Mouse (Mus musculus): ENCODE results near the gene Dop1b.
A peak's percentile ranks its signal among the peaks of the same experiment; 100 is the strongest.
"Not testable (repeated sequence)": the region's sequence is repeated elsewhere in the genome, so short reads cannot be mapped to it uniquely, and the experiment has no call there.

Dop1b gene

GRCm38 (mm10) chr16:93763378-93763777, 51.7 kb downstream of the Dop1b start:
- no peak for DNase-seq

DNA sequence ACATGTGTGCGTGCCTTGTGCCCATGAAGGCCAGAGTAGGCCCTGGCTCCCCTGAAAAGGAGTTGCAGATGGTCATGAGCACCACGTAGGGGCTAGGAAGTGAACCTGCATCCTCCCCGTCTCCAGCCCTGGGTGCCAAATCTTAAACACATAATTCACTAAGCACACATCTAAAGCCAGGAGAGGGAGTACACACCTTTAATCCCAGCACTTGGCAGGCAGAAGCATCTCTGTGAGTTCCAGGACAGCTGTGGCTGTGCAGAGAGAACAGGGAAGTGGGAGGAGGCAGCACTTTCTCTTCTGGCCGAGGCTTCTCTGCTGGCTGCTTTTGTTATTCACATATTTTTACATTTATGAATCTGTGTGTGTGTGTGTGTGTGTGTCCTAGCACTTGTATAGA, 52.9 kb downstream of the Dop1b start:
- no peak for DNase-seq

DNA sequence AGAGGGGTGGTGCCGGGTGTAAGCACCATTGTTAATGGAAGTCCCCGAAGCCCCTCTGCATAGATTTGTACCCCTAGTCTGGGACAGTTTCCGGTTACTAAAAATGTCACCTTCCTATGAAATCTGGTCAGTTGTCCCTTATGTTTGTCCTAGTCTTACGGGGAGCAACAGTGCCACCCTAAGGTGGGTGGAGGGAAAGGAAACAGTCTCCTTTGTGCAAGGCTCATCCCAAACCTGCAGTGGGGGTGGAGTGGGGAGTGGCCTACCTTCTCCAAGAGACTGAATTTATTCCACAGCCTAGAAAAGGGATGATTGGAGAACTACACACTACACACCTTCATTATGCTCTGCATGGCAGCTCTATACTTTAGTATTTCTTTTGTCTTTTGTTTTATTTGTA, 55.3 kb downstream of the Dop1b start:
- DNase-seq = peak; percentile 79 to 81

DNA sequence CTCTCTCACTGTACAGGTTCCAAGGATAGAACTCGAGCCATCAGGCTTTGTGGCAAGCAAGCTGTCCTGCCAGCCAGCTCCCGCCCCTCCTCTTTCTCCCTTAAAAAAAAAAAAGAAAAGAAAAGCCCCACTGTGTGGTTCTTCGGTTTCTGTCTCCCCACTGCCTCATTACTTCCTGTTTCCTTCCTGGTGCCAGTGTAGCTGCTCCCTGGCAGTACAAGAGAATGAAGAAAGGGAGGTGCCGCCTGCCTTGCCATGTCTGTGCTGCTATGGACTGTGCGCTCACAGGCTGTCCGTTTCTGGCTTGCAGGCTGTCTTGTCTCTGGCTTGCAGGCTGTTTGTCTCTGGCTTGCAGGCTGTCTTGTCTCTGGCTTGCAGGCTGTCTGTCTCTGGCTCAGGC, 55.8 kb downstream of the Dop1b start:
- DNase-seq = no peak

- DNase-seq = peak; percentile 64 to 65
Measured at GRCm38 (mm10) chr16:93769621-93770020, 57.9 kb downstream of the Dop1b start.

- peak; percentile 48 to 57 for DNase-seq
Measured at GRCm38 (mm10) chr16:93770271-93770926, 58.7 kb downstream of the Dop1b start.

GRCm38 (mm10) chr16:93774658-93775057, 63.0 kb downstream of the Dop1b start:
- no peak for DNase-seq

DNA sequence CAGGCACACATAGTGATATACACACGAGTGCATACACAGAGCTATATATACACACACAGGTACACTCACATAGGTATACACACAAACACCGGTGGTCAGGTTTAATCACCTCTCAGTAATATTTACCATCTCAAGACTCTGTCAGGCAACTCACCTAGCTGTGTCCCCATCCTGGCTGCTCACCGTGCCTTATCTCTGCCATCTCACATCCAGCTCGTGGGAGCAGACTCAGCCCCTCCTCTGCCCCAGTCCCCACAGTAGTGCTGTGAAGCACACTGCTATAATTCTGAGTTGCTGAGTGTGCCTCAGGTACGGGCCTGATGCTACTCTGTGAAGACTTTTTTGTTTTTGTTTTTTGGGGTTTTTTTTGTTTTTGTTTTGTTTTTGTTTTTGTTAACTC, 64.8 kb downstream of the Dop1b start:
- DNase-seq = no peak

DNA sequence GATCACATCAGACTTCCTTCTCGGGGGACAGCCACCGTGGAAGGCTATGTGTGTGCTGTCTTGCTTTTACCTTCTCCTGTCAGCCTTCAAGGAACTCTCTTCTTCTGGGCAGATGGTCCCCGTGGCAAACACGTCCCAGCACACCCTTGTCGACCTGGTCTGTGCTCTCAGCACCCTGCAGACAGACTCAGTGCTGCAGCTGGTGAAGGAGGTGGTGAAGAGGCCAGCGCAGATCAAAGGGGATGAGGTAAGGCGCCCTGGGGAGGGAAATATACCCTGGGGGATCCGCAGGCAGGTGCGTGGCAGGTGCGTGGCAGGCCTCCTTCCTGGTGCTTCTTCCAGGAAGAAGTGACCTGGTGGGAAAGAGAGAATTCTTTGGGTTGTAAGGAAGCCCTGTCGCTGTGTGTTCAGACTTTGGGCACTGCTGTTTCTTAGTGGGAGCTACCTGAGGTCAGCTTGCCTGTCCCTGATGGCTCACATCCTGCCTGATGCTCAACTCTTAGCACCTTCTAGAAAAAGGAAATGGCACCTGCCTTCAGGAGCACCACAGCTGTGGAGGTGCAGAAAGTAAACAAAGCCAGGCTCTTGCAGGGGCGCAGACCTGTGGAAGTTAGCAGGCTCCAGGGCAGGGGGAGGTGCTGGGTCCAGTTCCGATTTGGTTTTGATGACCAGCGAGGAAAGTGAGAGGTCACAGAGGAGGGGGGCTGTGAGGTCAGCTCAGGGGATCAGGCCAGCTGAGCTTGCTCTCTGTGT, 65.7 kb downstream of the Dop1b start:
- no peak for DNase-seq

- DNase-seq = not testable (repeated sequence)
Measured at GRCm38 (mm10) chr16:93778393-93778792, 66.7 kb downstream of the Dop1b start.

GRCm38 (mm10) chr16:93779554-93779953, 67.8 kb downstream of the Dop1b start:
- no peak for DNase-seq

- DNase-seq = no peak
Measured at GRCm38 (mm10) chr16:93780660-93781479, 69.2 kb downstream of the Dop1b start.

DNA sequence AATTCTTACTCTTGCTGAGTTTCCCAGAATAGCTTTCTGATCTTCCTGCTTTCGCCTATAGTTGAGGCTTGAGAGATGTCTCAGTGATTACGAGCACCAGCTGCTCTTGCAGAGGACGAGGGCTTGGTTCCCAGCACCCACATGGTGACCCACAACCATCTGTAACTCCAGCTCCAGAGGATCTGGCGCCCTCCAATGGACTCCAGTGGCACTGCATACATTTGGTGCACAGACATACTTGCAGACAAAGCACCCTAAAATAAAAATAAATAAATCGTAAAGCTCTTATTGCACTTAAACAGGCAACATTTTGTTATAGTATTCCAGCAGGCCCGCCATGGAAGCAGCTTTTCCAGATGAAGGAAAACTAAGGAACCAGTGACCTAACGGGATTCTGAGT, 72.5 kb downstream of the Dop1b start:
- no peak for DNase-seq

GRCm38 (mm10) chr16:93785805-93786204, 74.1 kb downstream of the Dop1b start:
- DNase-seq = peak; percentile 81 to 87

DNA sequence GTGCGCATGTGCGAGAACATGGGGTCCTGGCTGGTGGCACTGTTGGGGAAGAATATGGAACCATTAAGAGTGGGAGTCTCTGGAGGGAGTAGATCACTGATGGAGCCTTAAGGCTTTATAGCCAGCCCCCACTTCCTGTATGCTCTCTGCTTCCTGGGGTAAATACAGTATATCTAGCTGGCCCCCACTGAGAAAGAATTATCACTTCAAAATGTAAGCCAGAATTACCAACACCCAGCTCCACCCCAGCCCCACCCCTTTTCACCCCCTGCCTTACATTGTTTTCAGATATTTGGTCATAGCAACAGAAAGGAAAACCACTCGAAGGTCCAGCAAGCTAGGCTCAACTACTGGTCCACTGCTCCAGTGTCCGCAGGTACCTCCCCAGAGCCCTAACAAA, 76.7 kb downstream of the Dop1b start:
- DNase-seq = no peak

GRCm38 (mm10) chr16:93788881-93789280, 77.2 kb downstream of the Dop1b start:
- DNase-seq = no peak

DNA sequence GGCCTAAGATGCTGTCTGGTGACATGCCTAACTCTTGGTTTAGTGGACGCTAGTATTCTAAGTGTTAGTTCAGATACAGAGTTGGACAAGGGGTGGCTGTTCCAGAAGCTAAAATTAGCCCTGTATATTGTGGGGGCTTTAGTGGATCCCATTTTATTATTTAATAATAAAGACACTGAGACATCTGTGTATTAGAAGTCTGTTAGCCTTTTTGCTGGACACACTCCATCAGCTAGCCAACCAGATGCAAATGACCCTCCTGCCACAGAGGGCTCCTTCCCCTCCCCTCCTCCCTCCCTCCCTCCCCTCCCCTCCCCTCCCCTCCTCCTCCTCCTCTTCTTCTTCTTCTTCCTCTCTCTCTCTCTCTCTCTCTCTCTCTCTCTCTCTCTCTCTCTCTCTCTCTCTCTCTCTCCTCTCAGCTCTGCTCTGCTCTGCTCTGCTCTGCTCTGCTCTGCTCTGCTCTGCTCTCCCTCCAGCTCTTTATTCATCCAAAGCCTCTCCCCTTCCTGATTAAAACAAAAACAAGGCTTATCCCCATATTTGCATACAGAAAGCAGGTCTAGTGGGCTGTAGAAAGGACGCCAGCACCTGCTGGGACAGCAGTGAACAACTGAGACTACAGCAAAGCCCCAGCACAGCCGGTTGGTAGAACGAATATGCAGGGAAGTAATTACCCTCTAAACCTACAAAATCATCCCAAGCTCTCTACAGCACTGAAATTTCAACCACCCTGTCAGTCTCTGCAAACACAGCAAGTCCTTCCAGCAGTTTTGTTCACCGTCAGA, 78.5 kb downstream of the Dop1b start:
- no peak for DNase-seq

GRCm38 (mm10) chr16:93792981-93793630, 81.4 kb downstream of the Dop1b start:
- no peak for DNase-seq

DNA sequence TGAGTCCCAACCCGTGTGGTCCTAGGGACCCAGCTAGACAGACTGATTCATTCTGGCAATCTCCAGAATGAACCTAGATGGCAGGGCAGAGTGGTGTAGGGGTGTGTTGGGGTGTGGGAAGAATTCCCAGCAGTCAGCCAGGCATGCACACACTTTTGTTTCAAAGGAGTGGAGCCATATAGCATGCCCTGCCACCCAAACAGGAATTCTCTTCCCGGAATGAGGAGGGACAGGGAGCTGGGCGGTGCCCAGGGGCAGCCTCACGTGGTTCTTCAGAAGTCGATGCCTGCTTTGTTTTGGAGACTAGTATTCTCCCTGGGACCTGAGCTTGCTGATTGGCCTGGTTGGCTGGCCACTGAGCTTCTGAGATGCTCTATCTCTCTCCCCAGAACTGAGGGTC, 83.1 kb downstream of the Dop1b start:
- DNase-seq = no peak

GRCm38 (mm10) chr16:93795391-93795790, 83.7 kb downstream of the Dop1b start:
- DNase-seq = no peak

GRCm38 (mm10) chr16:93797021-93797840, 85.5 kb downstream of the Dop1b start:
- peak; percentile 81 to 84 for DNase-seq
